Mouse (Mus musculus) CH12.LX (cell line): ENCODE data around the gene Thoc3. TPM values are rescaled to one million over a fixed set of nuclear protein-coding genes. Genes with fewer than 3 reads are reported as not detected.

ENCODE experiments used
- DNase-seq: peaks from one replicate; pipeline ENCODE4 v3.0.0-alpha.2; 2013; ENCODE audit errors: extremely low read depth
- H3K27ac ChIP-seq: 2 replicates; pipeline ENCODE4 v1.5.1; 2012; ENCODE audit warnings: low read depth, mild to moderate bottlenecking, control low read depth, moderate library complexity; ENCODE audit not compliant: insufficient read depth
- H3K27me3 ChIP-seq: replicated peaks from 2 replicates; pipeline ENCODE3; 2012; ENCODE audit warnings: inconsistent platforms
- H3K36me3 ChIP-seq, 2 experiments: replicated peaks in 1 of 2; 2 replicates each; pipeline versions ENCODE3 to v1.6.1; 2012; ENCODE audit warnings: inconsistent platforms in 1 of 2, low read length in 1 of 2, mild to moderate bottlenecking in 1 of 2, mixed read lengths in 1 of 2, moderate library complexity in 1 of 2; ENCODE audit not compliant: control insufficient read depth in 1 of 2, insufficient read depth in 1 of 2
- H3K4me1 ChIP-seq, 2 experiments: 2 replicates each; pipeline ENCODE4 v1.6.1; 2012; ENCODE audit warnings: inconsistent platforms in 1 of 2, moderate library complexity in 1 of 2; ENCODE audit not compliant: insufficient read depth in 2 of 2, control insufficient read depth in 1 of 2
- H3K4me2 ChIP-seq: 2 replicates; pipeline ENCODE4 v1.6.1; 2012; ENCODE audit warnings: low read depth, mild to moderate bottlenecking, control low read depth; ENCODE audit not compliant: poor library complexity, insufficient read depth, severe bottlenecking
- H3K4me3 ChIP-seq, 3 experiments: fragments of 150-350 bp in 1 of 3; sonication (generic) in 1 of 3; replicated peaks in 1 of 3; 2 replicates each; pipeline versions ENCODE3 to v1.5.1; 2011 to 2012; ENCODE audit warnings: low read depth in 2 of 3, low read length in 2 of 3, mild to moderate bottlenecking in 2 of 3, moderate library complexity in 2 of 3, control low read depth in 1 of 3, improper control_type of control experiment in 1 of 3, inconsistent platforms in 1 of 3, mixed read lengths in 1 of 3; ENCODE audit not compliant: poor library complexity in 1 of 3
- H3K79me2 ChIP-seq: replicated peaks from 2 replicates; pipeline ENCODE4 v1.6.1; 2012; ENCODE audit warnings: mild to moderate bottlenecking, moderate library complexity; ENCODE audit not compliant: control insufficient read depth, poor library complexity, insufficient read depth, severe bottlenecking; ENCODE audit errors: extremely low read depth
- H3K9ac ChIP-seq: 2 replicates; pipeline ENCODE4 v1.6.1; 2012; ENCODE audit warnings: low read depth, mild to moderate bottlenecking, control low read depth, moderate library complexity; ENCODE audit not compliant: insufficient read depth
- H3K9me3 ChIP-seq: replicated peaks from 2 replicates; pipeline ENCODE3; 2012; ENCODE audit warnings: low read length, inconsistent platforms, mixed read lengths
- BHLHE40 ChIP-seq: IDR thresholded peaks from 2 replicates; pipeline ENCODE4 v1.6.1; 2011; ENCODE audit warnings: mild to moderate bottlenecking, low read depth, low read length, improper control_type of control experiment
- CHD1 ChIP-seq: IDR thresholded peaks from 2 replicates; pipeline ENCODE4 v1.6.1; 2012; ENCODE audit warnings: low read depth, low read length, improper control_type of control experiment, inconsistent platforms
- CHD2 ChIP-seq: IDR thresholded peaks from 2 replicates; pipeline ENCODE4 v1.6.1; 2011; ENCODE audit warnings: low read length, improper control_type of control experiment
- CTCF ChIP-seq, 2 experiments: IDR thresholded peaks in 1 of 2; conservative IDR thresholded peaks in 1 of 2; 2 replicates each; pipeline ENCODE4 v1.5.1; 2011 to 2012; ENCODE audit warnings: low read depth in 2 of 2, low read length in 2 of 2, improper control_type of control experiment in 1 of 2, inconsistent platforms in 1 of 2, mild to moderate bottlenecking in 1 of 2, moderate library complexity in 1 of 2
- E2F4 ChIP-seq: IDR thresholded peaks from 2 replicates; pipeline ENCODE4 v1.6.1; 2011; ENCODE audit warnings: low read depth, low read length, improper control_type of control experiment; ENCODE audit not compliant: insufficient replicate concordance
- ELF1 ChIP-seq: IDR thresholded peaks from 2 replicates; pipeline ENCODE4 v1.6.1; 2014; ENCODE audit warnings: low read depth, mild to moderate bottlenecking, inconsistent platforms, low read length, improper control_type of control experiment
- EP300 ChIP-seq: IDR thresholded peaks from 2 replicates; pipeline ENCODE4 v1.6.1; 2011; ENCODE audit warnings: low read length, improper control_type of control experiment
- ETS1 ChIP-seq: conservative IDR thresholded peaks from 2 replicates; pipeline ENCODE4 v1.6.1; 2012; ENCODE audit warnings: low read depth, mild to moderate bottlenecking, inconsistent platforms, low read length, improper control_type of control experiment, moderate library complexity
- GABPA ChIP-seq: IDR thresholded peaks from 2 replicates; pipeline ENCODE4 v1.6.1; 2012; ENCODE audit warnings: low read depth, low read length, improper control_type of control experiment, inconsistent platforms; ENCODE audit not compliant: insufficient replicate concordance
- HCFC1 ChIP-seq: IDR thresholded peaks from 2 replicates; pipeline ENCODE4 v1.6.1; 2012; ENCODE audit warnings: low read depth, mild to moderate bottlenecking, inconsistent platforms, low read length, improper control_type of control experiment
- IRF4 ChIP-seq: IDR thresholded peaks from 2 replicates; pipeline ENCODE4 v1.6.1; 2014; ENCODE audit warnings: low read depth, mild to moderate bottlenecking, inconsistent platforms, low read length, improper control_type of control experiment
- JUN ChIP-seq: IDR thresholded peaks from 2 replicates; pipeline ENCODE4 v1.6.1; 2011; ENCODE audit warnings: low read depth, mild to moderate bottlenecking, low read length, improper control_type of control experiment, moderate library complexity; ENCODE audit not compliant: insufficient read depth
- JUND ChIP-seq: conservative IDR thresholded peaks from 2 replicates; pipeline ENCODE4 v1.6.1; 2011; ENCODE audit warnings: low read depth, low read length, improper control_type of control experiment
- KAT2A ChIP-seq: IDR thresholded peaks from 2 replicates; pipeline ENCODE4 v1.6.1; 2012; ENCODE audit warnings: low read length, improper control_type of control experiment, inconsistent platforms; ENCODE audit not compliant: insufficient replicate concordance
- MAFK ChIP-seq: IDR thresholded peaks from 2 replicates; pipeline ENCODE4 v1.6.1; 2011; ENCODE audit warnings: low read length, improper control_type of control experiment; ENCODE audit not compliant: insufficient replicate concordance
- MAX ChIP-seq: IDR thresholded peaks from 2 replicates; pipeline ENCODE4 v1.6.1; 2011; ENCODE audit warnings: low read length, improper control_type of control experiment
- MAZ ChIP-seq: IDR thresholded peaks from 2 replicates; pipeline ENCODE4 v1.6.1; 2012; ENCODE audit warnings: low read depth, mild to moderate bottlenecking, inconsistent platforms, low read length, improper control_type of control experiment, moderate library complexity
- MEF2A ChIP-seq: IDR thresholded peaks from 2 replicates; pipeline ENCODE4 v1.6.1; 2014; ENCODE audit warnings: low read depth, mild to moderate bottlenecking, inconsistent platforms, low read length, improper control_type of control experiment, borderline replicate concordance
- MXI1 ChIP-seq: IDR thresholded peaks from 2 replicates; pipeline ENCODE4 v1.6.1; 2011; ENCODE audit warnings: mild to moderate bottlenecking, low read depth, low read length, improper control_type of control experiment
- MYC ChIP-seq: IDR thresholded peaks from 2 replicates; pipeline ENCODE4 v1.6.1; 2011; ENCODE audit warnings: low read depth, mild to moderate bottlenecking, improper control_type of control experiment, low read length
- NELFE ChIP-seq: IDR thresholded peaks from 2 replicates; pipeline ENCODE4 v1.6.1; 2011; ENCODE audit warnings: low read depth, low read length, improper control_type of control experiment
- NRF1 ChIP-seq: IDR thresholded peaks from 2 replicates; pipeline ENCODE4 v1.6.1; 2014; ENCODE audit warnings: low read depth, mild to moderate bottlenecking, inconsistent platforms, low read length, improper control_type of control experiment, moderate library complexity
- PAX5 ChIP-seq: IDR thresholded peaks from 2 replicates; pipeline ENCODE4 v1.6.1; 2012; ENCODE audit warnings: low read length, inconsistent platforms, mixed read lengths
- POLR2A ChIP-seq: IDR thresholded peaks from 2 replicates; pipeline ENCODE4 v1.6.1; 2011; ENCODE audit warnings: low read depth, mild to moderate bottlenecking, improper control_type of control experiment, low read length
- POLR2AphosphoS2 ChIP-seq: IDR thresholded peaks from 2 replicates; pipeline ENCODE4 v1.6.1; 2011; ENCODE audit warnings: low read depth, low read length, improper control_type of control experiment
- RAD21 ChIP-seq: IDR thresholded peaks from 2 replicates; pipeline ENCODE4 v1.6.1; 2011; ENCODE audit warnings: low read depth, mild to moderate bottlenecking, low read length, improper control_type of control experiment, moderate library complexity
- RCOR1 ChIP-seq: conservative IDR thresholded peaks from 2 replicates; pipeline ENCODE4 v1.6.1; 2012; ENCODE audit warnings: low read depth, mild to moderate bottlenecking, inconsistent platforms, low read length, improper control_type of control experiment
- SIN3A ChIP-seq: IDR thresholded peaks from 2 replicates; pipeline ENCODE4 v1.6.1; 2012; ENCODE audit warnings: low read length, improper control_type of control experiment, inconsistent platforms
- SMC3 ChIP-seq: IDR thresholded peaks from 2 replicates; pipeline ENCODE4 v1.6.1; 2011; ENCODE audit warnings: low read depth, low read length, improper control_type of control experiment
- TBP ChIP-seq: conservative IDR thresholded peaks from 2 replicates; pipeline ENCODE4 v1.6.1; 2011; ENCODE audit warnings: low read depth, low read length, improper control_type of control experiment
- TCF12 ChIP-seq: IDR thresholded peaks from 2 replicates; pipeline ENCODE4 v1.6.1; 2014; ENCODE audit warnings: low read depth, mild to moderate bottlenecking, inconsistent platforms, low read length, improper control_type of control experiment
- UBTF ChIP-seq: IDR thresholded peaks from 2 replicates; pipeline ENCODE4 v1.6.1; 2012; ENCODE audit warnings: low read depth, mild to moderate bottlenecking, inconsistent platforms, low read length, improper control_type of control experiment, moderate library complexity
- USF1 ChIP-seq: IDR thresholded peaks from 2 replicates; pipeline ENCODE4 v1.6.1; 2014; ENCODE audit warnings: low read depth, mild to moderate bottlenecking, inconsistent platforms, low read length, improper control_type of control experiment
- USF2 ChIP-seq: conservative IDR thresholded peaks from 2 replicates; pipeline ENCODE4 v1.6.1; 2011; ENCODE audit warnings: low read depth, low read length, improper control_type of control experiment
- ZC3H11A ChIP-seq: IDR thresholded peaks from 2 replicates; pipeline ENCODE4 v1.6.1; 2012; ENCODE audit warnings: low read depth, mild to moderate bottlenecking, inconsistent platforms, low read length, improper control_type of control experiment
- ZKSCAN1 ChIP-seq: IDR thresholded peaks from 2 replicates; pipeline ENCODE4 v1.6.1; 2012; ENCODE audit warnings: low read depth, inconsistent platforms, low read length, improper control_type of control experiment, borderline replicate concordance
- ZMIZ1 ChIP-seq: IDR thresholded peaks from 2 replicates; pipeline ENCODE4 v1.6.1; 2012; ENCODE audit warnings: low read depth, mild to moderate bottlenecking, inconsistent platforms, low read length, improper control_type of control experiment
- ZNF384 ChIP-seq: IDR thresholded peaks from 2 replicates; pipeline ENCODE4 v1.6.1; 2012; ENCODE audit warnings: low read depth, low read length, improper control_type of control experiment, inconsistent platforms
- dilution Hi-C: fragments of 300-500 bp; cut with MboI; formaldehyde crosslinking; loops from 2 replicates; pipeline ENCODE4 v1.14.3; 2020; ENCODE audit warnings: low sequenced_read_pairs; ENCODE audit not compliant: extremely low pct_unique_long_range_greater_than_20kb, extremely low pct_ligation_motif_present
- in situ Hi-C: fragments of 300-500 bp; cut with MboI; formaldehyde crosslinking; loops from 3 replicates; pipeline ENCODE4 v1.14.3; 2019; ENCODE audit warnings: low sequenced_read_pairs, low pct_ligation_motif_present, low pct_unique_long_range_greater_than_20kb, mixed read lengths
- polyA plus RNA-seq: library from polyadenylated mRNA; unstranded; fragments of >175 nt; gene quantifications from 2 replicates; pipeline ENCODE4 v1.2.1, GENCODE M21; 2012; ENCODE audit warnings: low read depth; ENCODE audit not compliant: insufficient read length
- total RNA-seq, 2 experiments: library from RNA; depleted of rRNA; stranded (reverse); fragments of 300-350 nt in 1 of 2; fragments of >200 nt in 1 of 2; gene quantifications; 2 replicates each; pipeline ENCODE4 v1.2.3; 2012 to 2014

Gene Thoc3
- total and polyA plus RNA-seq, 3 experiments: 72.1 to 93.1 (median 77.5) TPM

DNA sequence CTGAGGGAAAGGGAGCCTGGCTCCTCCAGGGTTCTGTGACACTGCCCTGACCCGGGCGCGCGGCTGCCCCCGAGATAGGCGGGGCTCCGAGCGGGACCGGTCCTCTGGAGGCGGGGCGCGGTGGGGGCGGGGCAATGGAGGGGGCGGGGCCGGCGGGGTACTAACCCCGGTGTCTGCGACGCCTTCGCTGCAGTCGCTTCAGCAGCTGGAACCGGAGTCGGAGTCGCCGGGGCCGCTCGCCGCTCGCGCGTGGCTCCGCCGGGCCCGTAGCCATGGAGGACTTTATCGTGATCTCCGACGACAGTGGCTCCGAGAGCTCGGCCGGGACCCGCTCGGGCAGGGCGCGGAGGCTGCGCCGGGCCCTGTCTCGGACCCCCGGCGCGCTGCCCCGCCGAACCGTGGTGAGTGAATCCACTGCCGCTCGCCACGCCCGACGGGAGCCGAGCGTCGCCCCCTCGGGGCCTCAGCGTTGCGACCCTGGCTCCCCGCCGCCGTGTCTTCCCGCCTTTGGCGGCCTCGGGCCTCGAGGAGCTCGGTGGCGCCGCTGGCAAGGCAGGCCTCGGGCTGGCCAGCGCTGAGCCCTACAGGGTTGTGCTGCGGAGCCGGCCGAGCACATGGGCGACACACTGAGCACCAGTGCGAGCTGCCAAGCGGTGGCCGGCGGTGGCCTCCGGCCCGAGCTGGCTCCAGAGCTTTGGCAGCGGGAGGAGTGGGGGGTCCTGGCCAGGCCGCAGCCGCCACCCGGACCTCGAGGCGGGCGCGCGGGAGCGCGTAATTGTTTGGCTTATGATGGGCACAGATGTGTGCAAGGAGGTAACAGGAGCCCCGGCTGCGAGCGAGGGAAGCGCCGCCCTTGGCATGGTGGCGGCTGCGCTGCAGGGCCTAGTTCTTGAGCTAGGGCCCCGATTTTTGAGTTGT is 35.2 kb upstream of the Thoc3 start, which contains the start of gene Simc1:
Gene Simc1, plus strand, starts transcription at position 176 of the 918 bp plus-strand sequence.
- peak; percentile 53; the same call in 1 of the 2 replicates for TF ChIP-seq UBTF
- 0 out of 2 replicates have a peak, but pooled peaks have one; percentile 28 for TF ChIP-seq KAT2A
- peak; percentile 89 for TF ChIP-seq MXI1
- no peak for TF ChIP-seq MAFK
- peak; percentile 97 for TF ChIP-seq ZMIZ1
- 0 out of 2 replicates have a peak, but pooled peaks have one; percentile 54 for TF ChIP-seq TBP
- TF ChIP-seq NRF1: no peak
- TF ChIP-seq PAX5: no peak
- no peak for TF ChIP-seq JUND
- TF ChIP-seq RAD21: no peak
- no peak for TF ChIP-seq BHLHE40
- no peak for TF ChIP-seq ELF1
- TF ChIP-seq JUN: no peak
- TF ChIP-seq SIN3A: peak; percentile 67
- no peak for TF ChIP-seq CHD2
- no peak for TF ChIP-seq CHD1
- TF ChIP-seq TCF12: peak; percentile 83
- TF ChIP-seq ETS1: no peak
- no peak for TF ChIP-seq CTCF (conservative IDR thresholded peaks at IDR 0.05 in 1 of 2, IDR thresholded peaks at IDR 0.05 in 1 of 2; ENCODE audit: low read depth in 2 of 2, low read length in 2 of 2)
- no peak for TF ChIP-seq EP300
- TF ChIP-seq IRF4: no peak
- 0 out of 2 replicates have a peak, but pooled peaks have one; percentile 56 for TF ChIP-seq MAZ
- no peak for TF ChIP-seq MEF2A
- TF ChIP-seq SMC3: no peak
- no peak for TF ChIP-seq GABPA
- no peak for TF ChIP-seq USF2
- TF ChIP-seq POLR2AphosphoS2: peak; percentile 82; the same call in 1 of the 2 replicates
- TF ChIP-seq RCOR1: no peak
- no peak for TF ChIP-seq ZNF384
- peak; percentile 96 for TF ChIP-seq NELFE
- no peak for TF ChIP-seq MYC
- no peak for TF ChIP-seq ZC3H11A
- no peak for TF ChIP-seq E2F4
- no peak for TF ChIP-seq ZKSCAN1
- TF ChIP-seq MAX: no peak
- no peak for TF ChIP-seq USF1
- TF ChIP-seq HCFC1: no peak
- peak; percentile 98 for TF ChIP-seq POLR2A
- in situ Hi-C loops: no loop called here
- Histone ChIP-seq H3K9ac (peak within 1 kb of the TSS; percentile 87), H3K27ac (peak within 1 kb of the TSS; percentile 29), H3K79me2 (peaks cover 25% of the 10 kb centered on the region), H3K27me3 (peaks cover 5% of the 10 kb centered on the region), H3K36me3 (peaks cover 0 to 6% of the 10 kb centered on the region in 2 experiments), H3K4me2 (peak within 1 kb of the TSS; percentile 89), H3K4me1 (peaks cover 7 to 47% of the 10 kb centered on the region in 2 experiments; a peak in 3 of 4 replicates), H3K4me3 (peak within 1 kb of the TSS; percentile 59 to 84 (median 76)), H3K9me3 (no peaks in the 10 kb centered on the region)
- dilution Hi-C loops: no loop called here
- peak; percentile 59 for DNase-seq
